Mouse (Mus musculus) cerebellum, adult 9-10 months (tissue): Measurements from ENCODE around the gene Fosb.

Experiments
- DNase-seq: peaks from one replicate; pipeline ENCODE4 v3.0.0; 2022

The Fosb gene

DNA sequence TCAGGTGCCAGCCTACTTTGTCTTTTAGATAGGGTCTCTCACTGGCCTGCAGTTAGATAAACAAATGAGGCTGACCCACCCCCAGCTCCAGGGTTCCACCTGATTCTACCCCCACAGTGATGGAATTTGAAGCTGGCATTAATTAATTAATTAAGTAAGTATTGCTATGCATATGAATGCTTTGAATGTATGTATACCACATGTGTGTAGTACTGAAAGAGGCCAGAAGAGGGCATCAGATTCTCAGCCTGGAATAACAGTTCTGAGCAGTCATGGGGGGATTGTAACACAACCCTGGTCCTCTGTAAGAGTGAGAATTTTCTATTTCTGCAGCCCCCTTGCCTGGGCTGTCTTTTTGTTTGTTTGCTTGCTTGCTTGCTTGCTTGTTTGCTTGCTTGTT is 18.6 kb upstream of the Fosb start:
- DNase-seq = no peak

DNA sequence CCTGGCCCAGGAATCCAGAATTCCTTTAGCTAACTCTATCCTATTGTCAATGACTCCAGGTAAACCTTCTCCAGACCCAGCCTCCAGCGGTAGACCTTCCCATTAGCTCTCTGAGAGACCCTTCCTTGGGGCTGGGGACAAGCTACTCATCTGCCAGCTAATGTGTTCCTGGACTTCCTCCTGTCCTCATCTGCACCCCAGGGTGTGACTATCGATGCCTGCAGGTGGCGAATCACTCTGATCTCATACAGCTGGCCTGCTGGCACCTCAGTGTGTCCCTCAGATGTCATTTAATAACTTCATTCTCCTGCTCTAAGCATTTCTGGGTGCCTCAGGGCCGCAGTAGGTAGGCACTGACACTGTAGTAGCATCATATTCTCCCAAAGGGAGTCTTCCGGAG is 17.9 kb upstream of the Fosb start:
- DNase-seq = no peak

DNA sequence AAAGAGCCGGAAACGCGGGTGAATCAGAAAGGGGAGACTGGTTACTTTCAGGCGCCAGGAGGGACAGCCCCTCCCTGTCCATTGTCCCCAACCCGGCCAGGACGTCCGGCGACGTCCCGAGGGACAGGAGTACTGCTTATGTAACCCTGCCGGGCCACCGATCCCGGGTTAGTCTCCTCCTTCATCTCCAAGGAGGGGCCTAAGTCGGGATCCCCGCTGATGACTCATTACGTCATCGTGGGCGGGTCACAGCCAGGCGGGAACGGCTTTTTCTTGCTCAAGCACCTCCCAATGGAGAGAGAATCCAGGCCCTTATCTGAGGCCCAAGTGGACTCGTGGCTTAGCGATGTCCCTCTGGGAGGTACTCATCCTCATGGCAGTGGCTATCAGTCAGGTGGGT is 17.3 kb upstream of the Fosb start:
- DNase-seq = peak; percentile 87

DNA sequence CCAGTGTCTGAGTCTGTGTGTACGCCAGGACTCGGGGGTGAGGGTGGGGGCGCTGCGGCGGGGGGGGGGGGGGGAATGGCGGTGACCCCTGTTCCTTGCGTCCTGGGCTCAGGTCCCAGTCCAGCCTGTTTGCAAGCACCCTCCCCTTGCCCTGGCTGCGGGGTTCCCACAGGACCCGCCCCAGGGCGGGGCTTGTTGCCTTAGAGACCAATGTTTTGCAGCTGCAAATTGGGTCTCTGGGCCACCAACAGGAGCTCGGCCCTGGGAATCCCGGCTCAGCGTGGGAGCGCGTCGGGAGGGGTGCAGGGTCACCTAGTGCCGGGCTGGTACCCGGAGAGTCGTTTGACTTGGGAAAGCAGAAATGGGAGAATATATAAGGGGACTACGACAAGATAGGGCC is 16.5 kb upstream of the Fosb start:
- peak; percentile 69 for DNase-seq

DNA sequence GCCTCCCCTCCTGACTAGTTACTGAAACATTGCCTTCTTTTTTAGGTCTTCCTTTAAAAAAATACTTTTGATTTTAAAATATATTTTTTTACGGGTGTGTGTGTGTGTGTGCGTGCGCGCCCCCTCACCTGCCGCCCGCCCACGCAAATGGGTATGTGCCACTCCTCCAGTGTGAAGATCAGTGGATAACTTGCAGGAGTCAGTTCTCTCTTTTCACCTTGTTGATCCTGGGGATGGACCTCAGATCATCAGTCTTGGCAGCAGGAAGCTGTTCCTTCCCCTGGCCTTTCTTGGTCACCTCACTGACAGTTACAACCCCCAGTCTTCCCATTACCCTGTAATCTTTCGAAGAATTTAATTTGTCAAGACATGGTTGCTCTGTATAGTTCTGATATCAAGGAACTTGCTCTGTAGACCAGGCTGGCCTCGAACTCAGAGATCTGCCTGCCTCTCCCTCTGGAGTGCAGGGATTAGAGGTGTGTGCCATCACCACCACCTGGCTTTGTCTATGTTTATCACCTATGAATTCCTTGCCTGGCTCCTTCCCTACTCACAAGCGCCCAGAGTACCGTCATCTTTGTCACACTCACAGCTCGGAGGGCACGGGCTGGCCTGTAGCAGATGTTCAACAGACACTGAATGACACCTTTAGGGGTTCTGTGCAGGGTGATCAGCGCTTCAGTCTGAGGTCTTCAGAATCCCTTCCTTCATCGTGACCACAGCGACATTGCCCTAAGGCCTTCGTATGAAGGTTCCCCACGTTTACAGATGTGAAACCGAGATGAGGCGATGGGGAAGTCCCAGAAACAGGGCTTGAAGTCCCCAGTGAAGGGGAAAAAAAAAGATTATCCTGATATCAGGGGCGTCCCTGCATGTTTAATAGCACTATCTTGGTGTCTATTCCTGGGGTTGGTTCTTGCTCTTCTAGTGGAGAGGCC is 15.7 kb upstream of the Fosb start:
- DNase-seq = no peak

DNA sequence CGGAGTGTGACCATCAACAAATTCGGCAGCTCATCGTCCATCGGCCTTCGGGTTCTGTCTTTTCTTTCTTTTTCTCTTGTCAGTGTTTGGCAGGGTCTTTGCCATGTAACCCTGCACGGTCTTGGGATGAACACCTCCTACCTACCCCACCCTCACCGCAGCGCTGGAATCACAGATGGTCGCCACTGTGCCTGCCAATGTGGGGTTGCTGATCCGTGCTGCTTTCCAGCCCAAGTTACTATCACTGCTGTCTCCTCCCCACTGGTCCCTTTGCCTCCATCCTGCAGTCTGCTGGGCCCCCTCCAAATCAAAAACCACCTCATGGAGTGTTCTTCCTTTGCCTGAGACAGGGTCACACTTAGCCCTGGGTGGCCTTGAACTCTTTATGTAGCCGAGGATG is 14.4 kb upstream of the Fosb start:
- no peak for DNase-seq

DNA sequence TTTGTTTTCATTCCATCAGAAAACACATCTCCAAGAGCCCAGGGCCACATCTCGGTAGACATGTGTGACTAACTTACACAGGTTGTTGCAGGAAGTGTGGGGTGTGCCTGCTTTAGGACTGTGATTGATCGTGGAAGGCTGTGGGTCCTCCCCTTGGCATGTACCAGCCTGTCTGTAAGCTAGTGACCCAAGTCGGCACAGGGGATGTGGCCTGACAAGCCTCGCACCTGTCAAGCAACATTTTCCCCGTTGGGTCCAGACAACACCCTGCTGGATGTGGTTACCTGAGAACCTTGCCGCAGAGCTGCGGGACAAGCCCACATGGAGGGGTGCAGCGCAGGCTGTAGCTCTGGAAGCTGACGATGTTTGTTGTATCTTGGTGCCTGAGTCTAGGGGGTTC is 12.6 kb upstream of the Fosb start:
- DNase-seq = no peak

DNA sequence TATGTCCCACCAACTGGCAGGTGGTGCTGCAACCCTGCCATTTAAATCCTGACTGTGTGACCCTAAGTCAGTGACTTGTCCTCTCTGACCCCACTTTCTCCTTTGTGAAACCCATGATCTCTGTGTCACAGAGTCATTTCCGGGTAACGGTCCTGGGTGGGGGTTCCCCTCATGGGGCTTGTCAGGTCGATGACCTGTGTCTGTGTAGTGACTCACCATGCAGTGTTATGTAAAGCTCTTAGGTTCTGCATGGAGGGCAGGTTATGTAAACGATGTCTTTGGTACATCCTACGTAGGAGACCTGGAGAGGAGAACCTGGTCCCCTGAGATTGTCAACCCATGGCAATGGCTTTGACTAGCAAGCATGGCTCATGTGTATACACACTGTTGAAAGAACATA is 11.6 kb upstream of the Fosb start:
- no peak for DNase-seq

DNA sequence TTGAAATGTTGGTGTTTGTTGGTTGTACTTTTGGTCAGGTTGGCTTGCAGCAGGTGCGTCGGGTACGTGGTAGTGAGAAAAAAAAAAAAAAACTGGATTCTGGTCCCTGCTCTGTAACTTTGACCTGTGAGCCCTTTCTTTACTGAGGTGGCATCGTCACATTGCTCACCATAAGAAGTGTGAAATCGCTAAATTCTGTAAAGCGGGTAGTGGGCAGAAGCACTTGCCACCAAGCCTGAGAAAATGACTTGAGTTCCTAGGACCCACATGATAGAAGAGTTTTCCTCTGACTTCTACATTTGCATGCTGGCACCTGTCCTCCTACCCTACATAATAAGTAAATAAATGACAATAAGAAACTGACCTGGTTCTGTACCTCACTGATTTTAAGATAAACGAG is 10.8 kb upstream of the Fosb start:
- no peak for DNase-seq

DNA sequence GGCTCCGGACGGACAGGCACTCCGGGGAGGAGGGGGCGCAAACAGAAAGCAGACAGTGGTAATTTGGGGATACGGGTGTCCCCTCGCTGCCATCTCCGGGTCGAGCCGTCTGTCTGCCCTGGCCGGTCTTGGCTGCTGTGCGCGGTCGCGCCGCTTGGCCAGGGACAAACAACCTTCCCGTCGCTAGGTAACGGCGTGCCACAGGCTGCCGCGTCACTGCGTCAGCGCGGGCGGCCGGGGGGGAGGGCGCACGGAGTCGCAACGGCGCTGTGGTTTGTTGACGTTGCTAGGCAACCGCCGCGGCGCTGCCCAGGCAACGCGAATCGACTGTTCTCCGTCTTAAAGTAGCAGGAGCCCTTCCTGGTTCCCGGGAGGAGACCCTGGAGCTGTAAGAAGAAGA is 10.1 kb upstream of the Fosb start:
- peak; percentile 91 for DNase-seq

DNA sequence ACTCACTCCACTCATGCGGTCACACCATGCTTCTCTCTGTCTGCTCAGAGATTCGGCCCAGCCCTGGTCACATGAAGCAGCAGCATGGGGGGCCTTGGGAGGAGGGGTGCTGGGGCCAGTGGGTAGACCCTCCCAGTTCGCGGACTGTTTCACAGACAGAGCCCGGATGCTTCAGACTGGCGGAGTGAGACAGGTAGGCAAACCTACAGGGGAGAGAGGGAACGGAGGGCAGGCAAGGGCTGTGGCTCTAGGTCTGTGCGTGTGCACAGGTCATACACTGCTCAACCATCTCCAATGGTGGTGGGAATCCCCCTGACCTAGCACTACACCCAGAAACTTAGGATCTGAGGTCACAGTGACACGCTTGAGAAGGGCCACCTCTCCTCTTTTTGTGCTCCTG is 9.6 kb upstream of the Fosb start:
- DNase-seq = no peak

DNA sequence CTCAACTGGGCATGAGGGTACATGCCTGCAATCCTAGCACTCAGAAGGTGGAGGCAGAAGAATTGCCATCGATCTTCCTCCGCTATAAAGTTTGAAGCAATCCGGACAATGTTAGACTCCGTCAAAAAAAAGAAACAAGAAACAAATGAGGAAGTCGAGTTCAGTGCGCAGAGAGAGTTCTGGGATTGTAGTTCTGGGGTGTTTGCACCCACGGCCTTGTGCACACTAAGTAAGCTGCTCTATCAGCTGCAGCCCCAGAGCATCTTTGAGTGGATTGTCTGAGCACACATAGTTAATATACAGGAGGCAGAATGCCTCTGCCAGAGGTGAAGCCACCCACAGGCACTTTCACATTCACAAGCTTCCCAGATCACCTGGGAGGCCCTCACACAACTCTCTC is 8.8 kb upstream of the Fosb start:
- DNase-seq = no peak

DNA sequence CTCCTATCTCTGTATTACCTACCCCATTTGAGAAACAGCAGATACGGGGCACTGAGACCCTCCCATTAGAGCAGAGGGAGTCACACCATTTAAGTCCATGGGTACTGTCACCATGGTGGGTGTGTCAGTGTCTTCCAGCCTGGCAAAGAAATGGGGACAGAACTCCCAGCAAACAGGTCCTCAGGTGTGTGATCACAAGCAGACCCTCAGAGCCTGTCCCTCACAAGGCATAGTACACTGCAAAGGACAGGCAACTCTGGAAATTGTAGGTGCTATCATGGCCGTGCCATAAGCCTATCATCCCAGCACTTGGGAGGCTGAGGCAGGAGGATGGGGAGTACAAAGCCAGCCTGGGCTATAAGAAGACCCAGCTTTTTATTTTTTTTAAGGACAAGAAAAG is 8.3 kb upstream of the Fosb start:
- no peak for DNase-seq

DNA sequence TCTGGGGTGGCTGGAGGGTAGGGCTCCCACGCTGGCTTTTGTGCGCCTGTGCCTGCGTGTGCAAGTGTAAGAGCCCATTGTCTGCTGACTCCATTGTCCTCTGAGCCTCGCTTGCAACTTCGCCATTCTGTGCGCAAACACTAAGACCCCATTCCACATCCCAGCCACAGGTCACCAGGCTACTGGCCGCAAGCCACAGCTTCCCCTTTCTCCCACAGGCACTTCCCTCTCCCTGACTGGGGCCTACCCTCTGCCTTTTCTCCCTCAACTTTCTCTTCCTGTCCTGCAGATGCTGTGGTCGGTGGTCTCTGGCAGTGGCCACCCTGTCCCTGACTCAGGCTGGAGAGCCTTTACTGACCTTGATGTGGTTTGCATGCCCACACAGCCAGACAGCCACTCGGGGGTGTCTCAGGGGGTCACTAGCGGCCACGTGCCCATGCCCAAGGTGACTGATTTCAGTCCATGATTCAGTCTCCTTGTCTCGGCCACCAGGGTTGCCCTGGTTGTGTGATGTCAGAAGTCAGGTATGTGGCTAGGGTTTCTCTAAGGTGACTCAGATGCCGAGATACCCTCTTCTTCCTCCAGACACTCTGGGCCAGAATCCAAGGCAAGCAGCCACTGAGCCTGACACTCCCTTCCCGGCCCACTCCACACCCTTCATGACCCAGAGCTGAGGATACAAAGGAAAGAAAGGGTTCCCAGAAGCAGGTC is 6.8 kb upstream of the Fosb start:
- no peak for DNase-seq

DNA sequence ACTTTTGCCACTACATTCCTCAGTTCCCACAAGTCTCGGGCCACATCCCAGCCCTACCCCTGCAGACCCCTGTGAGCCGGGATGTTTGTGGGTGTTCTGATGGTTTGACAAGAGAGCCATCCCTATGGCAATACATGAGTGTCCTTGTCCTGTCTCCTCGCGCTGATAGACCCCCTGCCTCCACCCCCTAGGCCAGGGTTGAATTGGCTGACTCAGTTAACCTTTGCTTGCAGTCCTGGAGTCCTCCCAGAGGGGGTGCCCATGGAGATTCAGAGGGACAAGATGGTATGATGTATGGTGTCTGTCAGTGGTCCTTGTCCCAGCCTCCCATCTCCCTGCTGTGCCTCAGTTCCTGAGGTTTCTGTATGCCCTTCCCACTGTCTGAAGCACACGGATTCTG is 4.2 kb upstream of the Fosb start:
- DNase-seq = no peak

DNA sequence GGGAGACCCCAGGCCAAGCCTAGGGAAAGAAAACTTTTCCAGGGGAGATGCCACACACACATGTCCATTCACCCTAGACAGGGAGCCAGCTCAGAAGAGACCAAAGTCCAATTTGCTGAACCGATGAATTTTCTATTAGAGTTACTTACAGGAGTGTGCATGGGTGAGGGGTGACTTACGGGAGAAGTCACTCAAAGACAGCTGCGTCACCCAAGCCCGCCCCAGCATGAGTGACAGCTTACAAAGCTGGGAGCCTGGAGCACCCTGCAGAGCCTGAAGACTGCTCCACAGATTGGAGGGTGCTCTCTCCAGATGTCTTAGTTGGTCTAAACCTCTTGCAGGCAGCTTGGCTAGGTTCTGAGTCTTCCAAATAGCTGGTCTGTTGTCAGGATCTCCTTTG is 2.1 kb upstream of the Fosb start:
- no peak for DNase-seq

DNA sequence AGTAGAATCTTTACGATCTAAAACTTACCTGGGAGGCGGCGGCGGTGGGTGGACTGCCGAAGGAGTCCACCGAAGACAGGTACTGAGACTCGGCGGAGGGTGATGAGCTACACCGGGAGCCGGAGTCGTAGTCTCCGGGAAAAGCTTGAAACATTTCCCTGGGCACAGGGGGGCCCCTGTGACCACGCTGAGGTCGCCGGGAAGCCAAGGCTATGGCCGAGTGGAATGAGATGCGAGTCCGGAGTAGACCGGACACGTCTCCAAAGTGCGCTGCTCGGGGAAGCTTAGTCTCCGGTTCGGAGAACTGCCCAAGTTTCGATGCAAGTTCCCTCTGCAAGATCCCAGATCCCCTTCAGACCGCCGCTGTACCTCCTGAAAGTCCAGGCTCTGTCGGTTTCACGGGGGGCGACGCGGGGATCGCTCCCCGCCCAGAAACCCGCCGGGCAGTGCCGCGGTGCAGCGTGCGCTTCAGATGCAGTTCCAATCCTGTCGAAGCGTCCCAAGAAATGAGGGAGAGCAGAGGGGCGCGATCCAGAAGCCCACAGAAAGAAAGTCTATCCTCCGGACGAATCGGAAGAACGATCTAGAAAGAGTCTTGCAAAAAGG is 470 bp downstream of the Fosb start:
- no peak for DNase-seq

DNA sequence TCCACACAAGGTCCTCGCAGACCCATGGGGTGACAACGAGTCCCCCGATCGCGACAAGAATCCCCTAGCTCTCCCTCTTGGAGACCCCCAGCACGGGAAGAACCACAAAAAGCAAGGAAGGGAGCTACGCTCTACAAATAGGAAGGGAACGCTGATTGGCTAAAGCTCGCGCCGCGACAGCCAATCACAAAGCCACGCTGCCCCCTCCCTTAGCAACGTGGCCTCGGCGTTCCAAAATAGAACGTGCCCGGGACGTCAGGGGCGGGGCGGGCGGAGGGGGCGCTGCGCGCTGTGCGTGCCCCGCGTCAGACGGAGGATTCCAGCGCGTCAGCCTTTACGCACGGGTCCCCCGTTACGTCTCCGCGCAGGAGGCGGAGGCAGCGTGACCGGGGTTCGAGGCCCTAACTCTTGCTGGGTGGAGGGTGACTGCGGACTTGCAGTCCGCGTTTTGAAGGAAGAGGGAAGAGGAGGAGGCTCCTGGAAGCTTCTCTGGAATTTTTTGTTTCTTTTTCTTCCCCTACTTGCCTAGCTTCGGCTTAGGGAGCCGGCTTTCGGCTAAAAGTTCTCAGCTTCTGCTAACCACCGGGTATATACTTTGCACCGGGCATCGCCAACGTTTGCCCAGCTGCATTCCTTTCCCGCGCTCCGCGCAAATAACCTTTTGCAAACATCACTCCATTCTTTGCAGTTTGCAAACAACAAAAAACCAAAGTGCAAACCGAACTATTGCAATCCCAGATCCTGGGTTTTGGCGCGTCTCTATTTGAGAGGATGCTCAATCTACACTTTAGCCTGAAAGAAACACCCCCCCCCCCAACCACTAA is 1.2 kb downstream of the Fosb start:
- DNase-seq = peak; percentile 97

DNA sequence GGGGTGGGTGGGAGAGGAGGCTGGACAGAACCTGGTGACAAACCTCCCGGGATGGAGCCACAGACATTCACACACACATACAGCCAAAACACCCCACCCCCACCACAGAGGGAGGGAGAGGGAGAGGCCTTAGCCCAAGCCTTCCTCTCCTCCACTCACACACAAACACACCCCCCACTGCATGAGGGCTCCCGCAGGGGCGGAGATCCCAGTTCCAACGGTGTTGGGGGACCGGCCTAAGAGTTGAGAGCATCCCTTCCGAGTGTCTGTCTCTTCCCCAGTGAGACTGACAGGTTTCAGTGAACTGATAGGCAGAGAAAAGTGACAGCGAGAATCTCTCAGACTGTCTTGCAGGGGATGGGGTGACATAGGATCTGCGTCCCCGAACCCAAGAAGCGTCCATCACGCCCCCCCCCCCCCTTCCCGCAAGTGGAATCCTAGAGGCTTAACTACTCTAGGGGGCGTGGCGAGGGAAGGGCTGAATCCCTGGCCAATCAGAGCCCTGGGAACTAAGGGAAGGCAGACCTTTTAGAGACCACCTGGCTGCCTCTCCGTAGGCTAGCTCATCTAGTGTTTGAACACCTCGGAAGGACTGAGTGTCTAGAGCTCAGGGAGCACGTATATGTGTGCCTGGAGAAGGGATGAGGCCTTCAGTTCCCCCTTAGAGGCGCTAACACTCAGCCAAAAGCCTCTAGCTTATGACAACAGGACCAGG is 2.0 kb downstream of the Fosb start:
- DNase-seq = peak; percentile 87

DNA sequence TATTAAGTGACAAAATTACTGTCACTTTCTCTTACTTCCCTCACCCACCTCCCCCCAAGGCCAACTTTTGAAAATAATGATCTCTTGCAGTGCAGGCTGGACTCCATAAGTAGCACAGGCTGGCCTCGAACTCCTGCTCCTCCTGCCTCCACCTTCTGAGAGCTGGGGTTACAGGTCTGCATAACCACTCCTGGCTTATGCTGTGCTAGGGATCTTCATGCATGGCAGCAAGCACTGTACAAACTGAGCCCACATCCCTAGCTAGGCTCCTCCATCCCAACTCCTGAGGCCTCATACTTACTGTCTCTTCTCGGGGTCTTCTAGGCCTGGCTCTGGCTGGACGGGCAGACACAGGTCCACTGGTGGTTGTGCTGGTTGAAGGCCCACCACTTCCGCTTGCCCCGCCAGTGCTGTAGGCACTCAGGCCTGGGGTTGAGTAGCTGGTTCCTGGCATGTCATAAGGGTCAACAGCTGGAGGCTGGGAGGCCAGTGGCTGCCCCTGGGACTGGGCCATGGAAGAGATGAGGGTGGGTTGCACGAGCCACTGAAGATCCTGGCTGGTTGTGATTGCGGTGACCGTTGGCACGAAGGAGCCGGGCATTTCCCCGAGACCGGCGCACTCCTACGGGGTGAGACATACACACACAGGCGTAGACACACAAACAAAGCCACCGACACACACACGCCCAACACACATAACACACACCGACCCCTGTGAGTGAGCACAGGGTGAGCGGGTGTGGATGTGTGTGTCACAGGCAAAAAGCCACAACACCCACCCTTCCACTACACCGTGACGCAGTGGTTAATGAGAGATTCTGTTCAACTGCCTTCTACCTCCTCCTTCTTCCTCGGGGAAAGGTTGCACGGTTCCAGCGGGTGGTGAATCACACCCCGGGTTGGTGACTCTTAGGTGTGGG is 2.8 kb downstream of the Fosb start:
- DNase-seq = peak; percentile 74
